Mouse (Mus musculus) liver, adult 2 months (tissue): ENCODE results near the gene Pax6.

ENCODE experiments used
- CTCF ChIP-seq: fragments of 200-500 bp; IDR thresholded peaks from 2 replicates; pipeline ENCODE4 v1.5.1; 2011; ENCODE audit warnings: low read depth, low read length, control low read depth
- POLR2A ChIP-seq: fragments of 200-500 bp; IDR thresholded peaks from 2 replicates; pipeline ENCODE4 v1.6.1; 2011; ENCODE audit warnings: low read length, control low read depth; ENCODE audit not compliant: insufficient read depth; ENCODE audit errors: extremely low read depth

DNA sequence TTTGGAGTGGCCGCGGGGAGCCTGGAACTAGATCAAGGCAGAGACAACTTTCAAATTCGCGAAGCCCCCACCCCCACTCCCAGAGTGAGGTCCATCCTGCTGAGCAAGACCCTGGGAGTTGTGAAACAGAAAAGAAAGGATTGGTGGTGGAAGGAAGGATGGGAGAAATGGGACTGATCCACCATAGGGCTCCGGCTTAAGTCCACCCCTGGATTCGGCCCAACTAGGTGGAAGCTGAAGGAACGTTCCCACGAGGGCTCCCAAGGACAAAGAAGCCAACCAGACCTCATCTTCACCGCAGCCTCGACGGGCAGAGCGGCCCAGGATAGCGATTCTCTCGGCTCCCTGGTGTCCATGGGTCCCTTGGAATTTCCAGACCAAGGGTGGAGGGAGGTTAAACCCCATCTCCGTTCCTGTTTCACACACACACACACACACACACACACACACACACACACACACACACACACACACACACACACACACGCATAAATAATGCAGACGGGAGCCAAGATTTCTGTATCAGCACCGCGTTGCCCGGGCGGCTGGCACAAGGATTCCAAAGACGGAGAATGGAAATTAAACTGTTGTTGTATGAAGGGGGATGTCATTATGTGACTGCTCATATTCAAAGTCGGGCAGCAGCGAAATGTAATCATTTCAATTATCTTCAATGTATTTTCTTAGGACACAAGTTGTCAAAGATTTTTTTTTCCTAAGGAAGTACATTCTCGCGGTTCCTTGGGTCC lies 7.7 kb upstream of the Pax6 start:
- TF ChIP-seq CTCF = no peak
- no peak for TF ChIP-seq POLR2A
